Mouse (Mus musculus): ENCODE results near the gene Mtf1. TPM values are rescaled to one million over a fixed set of nuclear protein-coding genes. Genes with fewer than 3 reads are reported as not detected.
A peak's percentile ranks its signal among the peaks of the same experiment; 100 is the strongest.

The Mtf1 gene
- 10 to 100 TPM; 26.1 to 28.4 TPM for total RNA-seq (2021)
- long read RNA-seq, experiment 1, full-length matches to known transcripts, result 15 of 25 reads
- long read RNA-seq, experiment 1, partial matches to known transcripts, result 3 of 25 reads
- long read RNA-seq, experiment 1, other reads (novel, unspliced or antisense), result 7 of 25 reads
- long read RNA-seq, experiment 2, full-length matches to known transcripts, result 17 of 29 reads
- long read RNA-seq, experiment 2, partial matches to known transcripts, result 3 of 29 reads
- long read RNA-seq, experiment 2, other reads (novel, unspliced or antisense), result 9 of 29 reads

DNA sequence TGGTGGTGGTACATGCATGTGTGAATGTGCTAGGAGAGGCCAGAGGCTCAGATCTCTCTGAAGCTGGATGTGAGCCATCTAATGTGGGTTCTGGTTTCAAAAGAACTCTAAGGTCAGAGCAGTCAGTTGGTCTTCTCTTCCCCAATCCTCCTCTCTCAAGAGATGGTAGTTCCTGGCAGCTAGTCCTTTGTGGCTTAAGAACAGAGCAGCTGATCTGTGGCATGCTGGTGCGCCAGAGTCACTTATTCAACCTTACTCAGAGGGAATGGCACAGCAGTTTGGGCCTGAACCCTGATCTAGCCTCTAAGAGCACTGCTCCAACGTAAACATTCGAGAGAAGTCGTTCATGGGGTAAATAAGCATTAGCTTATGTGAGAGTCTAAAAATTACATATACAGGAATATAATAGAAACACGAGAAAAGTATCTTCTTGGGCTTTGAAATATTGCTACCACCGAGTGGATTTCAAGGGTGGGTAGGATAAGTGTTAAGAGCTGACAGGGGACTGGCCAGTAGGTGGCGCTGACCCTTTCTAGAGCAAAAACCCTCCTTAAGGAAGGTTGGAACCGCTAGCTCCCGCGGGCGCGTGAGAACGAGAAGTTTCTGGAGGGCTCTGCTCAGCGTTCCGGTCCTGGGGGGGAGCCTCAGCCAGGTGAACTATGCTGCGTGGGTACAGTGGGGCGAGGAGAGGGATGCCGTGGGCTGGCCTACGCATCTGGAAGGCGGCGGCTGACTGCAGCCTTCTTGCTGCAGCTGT, at the start of gene Mtf1:
Mtf1 (plus strand) TSS at position 553 of the 757 bp plus-strand sequence.
- DNase-seq (ENCODE audit: extremely low spot score in 1 of 2, low spot score in 2 of 2), result peak; percentile 86
- Histone ChIP-seq H3K4me3 (peak within 1 kb of the TSS; percentile 70), H3K27ac (peak within 1 kb of the TSS; percentile 96)
- peak; percentile 94 for TF ChIP-seq CTCF (IDR thresholded peaks at IDR 0.05)
- intact Hi-C loops (cut with DNase I), result loop anchor here (1.0 kb wide), 2 partner anchors 46 to 87 kb away; partner anchors contain the start of gene Sf3a3

GRCm38 (mm10) chr4:124752281-124753199, 49.4 kb upstream of the Mtf1 start:
- no peak for TF ChIP-seq CTCF (IDR thresholded peaks at IDR 0.05)
- H3K27ac ChIP-seq, result no peak overlapping the region
- no peak for DNase-seq (ENCODE audit: extremely low spot score in 1 of 2, low spot score in 2 of 2)
- peak overlapping the region; percentile 90 for H3K4me3 ChIP-seq
- intact Hi-C loops (cut with DNase I), result loop anchor here (5.0 kb wide), 1 partner anchor 45 kb away; no protein-coding TSS in a partner anchor

DNA sequence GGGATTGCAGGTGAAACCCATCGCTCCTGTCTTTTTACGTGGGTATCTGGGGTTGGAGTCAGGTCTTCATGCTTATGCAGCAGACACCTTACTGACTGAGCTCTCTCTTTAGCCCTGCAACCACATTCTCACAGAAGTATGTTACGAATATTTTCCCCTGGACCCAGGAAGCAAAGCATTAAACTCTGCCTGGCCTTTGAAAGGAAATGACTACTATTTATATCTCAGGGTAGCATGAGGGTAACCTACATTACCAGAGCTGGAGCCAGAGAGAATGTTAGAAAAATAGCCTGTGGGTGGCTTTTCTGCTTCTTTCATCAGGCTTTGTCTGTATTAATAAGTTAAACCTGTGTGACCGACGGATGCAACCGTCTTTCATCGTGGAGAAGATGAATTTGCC, 46.4 kb upstream of the Mtf1 start:
- intact Hi-C loops (cut with DNase I), result no loop called here
- Histone ChIP-seq H3K27ac (no peak overlapping the region), H3K4me3 (no peak overlapping the region)
- TF ChIP-seq CTCF (IDR thresholded peaks at IDR 0.05), result no peak
- no peak for DNase-seq (ENCODE audit: extremely low spot score in 1 of 2, low spot score in 2 of 2)

- DNase-seq (ENCODE audit: extremely low spot score in 1 of 2, low spot score in 2 of 2), result no peak
- TF ChIP-seq CTCF (IDR thresholded peaks at IDR 0.05), result no peak
- Histone ChIP-seq H3K4me3 (no peak overlapping the region), H3K27ac (no peak overlapping the region)
- intact Hi-C loops (cut with DNase I), result no loop called here
These were observed 42.5 kb upstream of the Mtf1 start for GRCm38 (mm10) chr4:124759305-124759811.

GRCm38 (mm10) chr4:124761201-124761600, 40.7 kb upstream of the Mtf1 start:
- TF ChIP-seq CTCF (IDR thresholded peaks at IDR 0.05), result no peak
- intact Hi-C loops (cut with DNase I), result no loop called here
- H3K27ac ChIP-seq, result no peak overlapping the region
- DNase-seq (ENCODE audit: extremely low spot score in 1 of 2, low spot score in 2 of 2), result no peak
- H3K4me3 ChIP-seq, result no peak overlapping the region

DNA sequence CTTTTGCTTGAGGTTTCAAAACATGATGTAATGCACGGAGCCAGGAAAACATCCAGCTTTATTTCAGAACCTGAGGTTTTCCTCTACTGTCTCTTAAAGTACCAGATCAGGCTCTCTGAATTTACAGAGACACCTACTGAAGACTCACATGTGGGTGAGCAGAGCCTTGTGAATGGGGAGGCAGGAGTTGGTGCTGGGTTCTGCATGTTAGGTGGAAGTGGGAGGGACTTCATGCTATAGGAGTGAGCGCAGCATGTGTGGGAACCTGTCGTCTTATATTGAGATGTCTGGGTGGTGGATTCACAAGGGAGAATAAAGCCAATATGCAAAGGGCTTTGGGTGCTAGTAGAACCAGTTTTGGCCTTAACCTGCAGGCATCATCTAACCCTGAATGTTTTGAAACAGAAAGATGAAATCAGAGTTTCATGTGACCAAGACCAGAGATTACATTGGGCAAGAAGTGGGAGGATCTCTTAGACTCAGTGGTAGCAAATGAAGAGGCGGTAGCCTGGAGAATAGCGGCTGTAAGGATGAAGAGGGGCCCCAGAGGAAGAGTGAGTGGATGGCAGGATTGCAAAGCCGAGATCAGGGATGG, 38.9 kb upstream of the Mtf1 start:
- intact Hi-C loops (cut with DNase I), result no loop called here
- no peak for TF ChIP-seq CTCF (IDR thresholded peaks at IDR 0.05)
- no peak for DNase-seq (ENCODE audit: extremely low spot score in 1 of 2, low spot score in 2 of 2)

DNA sequence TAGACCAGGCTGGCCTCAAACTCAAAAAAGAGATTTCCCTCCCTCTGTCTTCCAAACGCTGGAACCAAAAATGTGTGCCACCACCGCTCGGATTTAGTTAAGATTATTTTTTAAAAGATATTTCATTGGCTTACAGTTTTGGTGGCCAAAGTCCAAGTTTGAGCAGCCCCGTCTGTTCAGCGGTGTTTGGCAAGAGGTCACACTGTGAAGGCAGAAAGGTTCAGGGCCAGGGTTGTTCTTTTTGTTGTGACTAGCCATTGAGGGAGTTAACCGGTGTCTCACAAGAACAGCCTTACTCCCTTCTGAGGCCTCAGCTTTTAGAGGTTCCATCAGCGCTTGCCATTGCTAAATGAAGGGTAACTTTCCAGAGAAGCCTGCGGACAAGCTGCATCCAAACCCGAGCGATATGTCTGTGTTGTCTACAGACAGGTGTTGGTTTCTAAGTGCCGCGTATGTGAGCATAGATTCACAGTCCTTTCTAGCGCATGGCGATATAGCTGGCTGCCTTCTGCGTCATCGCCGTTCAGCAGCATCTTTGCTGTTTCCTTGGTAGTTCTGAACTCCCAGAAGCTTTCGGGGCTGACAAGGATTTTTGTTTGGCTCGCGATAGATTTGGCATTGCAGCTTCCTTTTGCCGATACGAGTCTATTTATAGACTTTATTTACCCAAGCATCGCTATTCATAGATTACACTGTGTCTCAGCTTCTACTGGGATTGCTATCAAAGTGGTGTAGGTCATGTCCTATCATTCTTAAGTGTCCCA, 35.9 kb upstream of the Mtf1 start:
- peak overlapping the region; percentile 38 for H3K27ac ChIP-seq
- no peak for TF ChIP-seq CTCF (IDR thresholded peaks at IDR 0.05)
- no peak overlapping the region for H3K4me3 ChIP-seq
- DNase-seq (ENCODE audit: extremely low spot score in 1 of 2, low spot score in 2 of 2), result no peak
- intact Hi-C loops (cut with DNase I), result no loop called here

More for the DNA sequence above, 38.9 kb upstream of the Mtf1 start:
- Histone ChIP-seq H3K4me3 (no peak overlapping the region), H3K27ac (no peak overlapping the region)

GRCm38 (mm10) chr4:124766566-124766940, 35.4 kb upstream of the Mtf1 start:
- Histone ChIP-seq H3K4me3 (no peak overlapping the region), H3K27ac (peak overlapping the region; percentile 38)
- intact Hi-C loops (cut with DNase I), result no loop called here
- DNase-seq (ENCODE audit: extremely low spot score in 1 of 2, low spot score in 2 of 2), result no peak
- no peak for TF ChIP-seq CTCF (IDR thresholded peaks at IDR 0.05)

GRCm38 (mm10) chr4:124768963-124769591, 32.8 kb upstream of the Mtf1 start:
- Histone ChIP-seq H3K27ac (peak overlapping the region; percentile 30; the same call in 1 of the 2 replicates), H3K4me3 (no peak overlapping the region)
- no peak for TF ChIP-seq CTCF (IDR thresholded peaks at IDR 0.05)
- intact Hi-C loops (cut with DNase I), result no loop called here
- DNase-seq (ENCODE audit: extremely low spot score in 1 of 2, low spot score in 2 of 2), result no peak

DNA sequence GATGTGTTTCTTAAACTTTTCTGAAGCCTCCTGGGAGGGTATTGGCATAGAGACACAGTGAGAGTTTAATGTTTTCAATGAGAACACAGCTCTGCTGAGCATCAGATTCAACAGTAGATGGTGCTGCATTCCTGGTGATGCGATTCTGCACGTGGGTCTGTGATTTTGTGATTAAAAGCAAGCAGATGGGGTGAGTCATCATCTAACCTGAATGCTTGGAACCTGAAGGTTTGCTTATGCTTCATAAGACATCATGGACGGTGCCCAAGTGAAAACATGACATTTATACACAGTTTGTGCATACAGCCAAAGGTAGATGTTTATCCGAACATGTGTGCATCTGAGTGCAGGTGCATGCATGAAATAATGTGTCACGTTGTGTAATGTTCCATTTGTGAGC, 31.3 kb upstream of the Mtf1 start:
- intact Hi-C loops (cut with DNase I), result no loop called here
- TF ChIP-seq CTCF (IDR thresholded peaks at IDR 0.05), result peak; percentile 48

More for the DNA sequence above, 31.3 kb upstream of the Mtf1 start:
- H3K27ac ChIP-seq, result no peak overlapping the region
- no peak overlapping the region for H3K4me3 ChIP-seq
- DNase-seq (ENCODE audit: extremely low spot score in 1 of 2, low spot score in 2 of 2), result no peak

Measured in left cerebral cortex, adult 2 months (tissue).